ENCODE assay signal across 8 mouse cellular contexts in the genomic region with DNA sequence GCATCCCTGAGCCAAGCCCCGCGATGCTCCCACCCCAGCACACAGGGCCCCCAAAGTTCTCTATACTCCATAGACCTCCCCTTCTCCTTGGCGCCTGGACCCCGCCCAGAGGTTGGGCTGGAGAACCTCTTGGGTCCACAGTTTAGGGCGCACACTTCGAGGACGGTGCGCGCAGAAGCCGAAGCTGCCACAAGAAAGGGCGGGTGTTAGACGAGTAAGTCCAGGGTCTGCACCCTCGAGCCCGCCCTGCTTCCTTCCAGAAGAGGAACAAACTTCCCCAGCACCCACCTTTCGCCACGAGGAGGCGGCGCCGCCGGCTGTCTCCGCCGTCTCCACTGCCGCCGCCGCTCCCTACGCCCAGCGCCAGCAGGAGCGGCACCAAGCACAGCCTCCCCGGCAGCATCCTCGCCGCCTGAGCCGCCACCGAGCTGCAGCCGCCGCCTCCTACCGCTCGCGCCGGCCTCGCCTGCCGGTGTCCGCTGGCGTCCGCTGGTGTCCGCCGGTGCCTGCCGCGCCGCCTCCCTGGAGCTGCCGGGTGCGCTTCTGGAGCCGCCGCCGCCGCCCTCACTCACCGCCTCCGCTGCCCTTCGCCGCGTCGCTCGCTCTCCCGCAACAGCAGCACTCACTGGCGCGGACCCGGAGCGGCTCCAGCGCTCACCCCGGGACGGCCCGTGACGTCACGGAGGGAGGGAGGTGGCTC. TPM values are rescaled to one million over a fixed set of nuclear protein-coding genes. Genes with fewer than 3 reads are reported as not detected.
DNase-seq lines count a peak whose midpoint lies in the region; ATAC-seq and TF ChIP-seq lines count a peak whose summit lies in the region.

A gene (minus strand): TSS at position 609 of the 700 bp plus-strand sequence.

- peak; percentile 33; the same call in 1 of the 2 replicates for TF ChIP-seq CTCF in kidney, postnatal 0 days (IDR thresholded peaks at IDR 0.05; ENCODE audit: low read depth)
- TF ChIP-seq CTCF in liver, adult 2 months (IDR thresholded peaks at IDR 0.05; ENCODE audit: low read depth, low read length): no peak

- peak within 1 kb of the TSS; percentile 67 for H3K9ac ChIP-seq in embryonic facial prominence, embryonic 11.5 days (replicated peaks; ENCODE audit: low read length)
- peak within 1 kb of the TSS; percentile 76 for H3K9ac ChIP-seq in heart, embryonic 13.5 days
- H3K9ac ChIP-seq in kidney, postnatal 0 days (ENCODE audit: low read depth, low read length): peak within 1 kb of the TSS; percentile 40; the same call in 1 of the 2 replicates
- H3K9ac ChIP-seq in liver, adult 2 months (ENCODE audit: low read depth, low read length): peak within 1 kb of the TSS; percentile 41; the same call in 1 of the 2 replicates
- peak within 1 kb of the TSS; percentile 77 for H3K9ac ChIP-seq in neural tube, embryonic 12.5 days

- H3K4me2 ChIP-seq in embryonic facial prominence, embryonic 11.5 days (ENCODE audit: low read depth, low read length): peak within 1 kb of the TSS; percentile 96
- H3K4me2 ChIP-seq in heart, embryonic 13.5 days: peak within 1 kb of the TSS; percentile 97
- peak within 1 kb of the TSS; percentile 96 for H3K4me2 ChIP-seq in kidney, postnatal 0 days (ENCODE audit: low read length)
- H3K4me2 ChIP-seq in neural tube, embryonic 12.5 days (replicated peaks): peak within 1 kb of the TSS; percentile 96

- no peaks in the 10 kb centered on the region for H3K36me3 ChIP-seq in megakaryocyte, embryonic 14.5 days (replicated peaks; ENCODE audit: low read length)
- no peaks in the 10 kb centered on the region for H3K36me3 ChIP-seq in embryonic facial prominence, embryonic 11.5 days (replicated peaks; ENCODE audit: control insufficient read depth, insufficient read depth, low read depth, low read length)
- no peaks in the 10 kb centered on the region for H3K36me3 ChIP-seq in heart, embryonic 13.5 days
- H3K36me3 ChIP-seq in kidney, postnatal 0 days (ENCODE audit: insufficient read depth, low read length): no peaks in the 10 kb centered on the region
- H3K36me3 ChIP-seq in liver, adult 2 months (ENCODE audit: control insufficient read depth, insufficient read depth, low read length): no peaks in the 10 kb centered on the region
- no peaks in the 10 kb centered on the region for H3K36me3 ChIP-seq in neural tube, embryonic 12.5 days

- peaks cover 47% of the 10 kb centered on the region for H3K27me3 ChIP-seq in megakaryocyte, embryonic 14.5 days (replicated peaks)
- peaks cover 10% of the 10 kb centered on the region for H3K27me3 ChIP-seq in embryonic facial prominence, embryonic 11.5 days (ENCODE audit: control insufficient read depth, insufficient read depth, low read length)
- peaks cover 78% of the 10 kb centered on the region for H3K27me3 ChIP-seq in heart, embryonic 13.5 days (replicated peaks)
- H3K27me3 ChIP-seq in kidney, postnatal 0 days (ENCODE audit: insufficient read depth, low read length): peaks cover 23% of the 10 kb centered on the region
- peaks cover 19% of the 10 kb centered on the region for H3K27me3 ChIP-seq in liver, adult 2 months (ENCODE audit: control insufficient read depth, insufficient read depth, low read length)
- peaks cover 11% of the 10 kb centered on the region for H3K27me3 ChIP-seq in neural tube, embryonic 12.5 days (replicated peaks)

- H3K79me2 ChIP-seq in liver, adult 2 months (ENCODE audit: control insufficient read depth, insufficient read depth, low read length): no peaks in the 10 kb centered on the region

- no peak for ATAC-seq in megakaryocyte, adult 5-6 weeks (ENCODE audit: poor library complexity, severe bottlenecking)
- ATAC-seq in embryonic facial prominence, embryonic 11.5 days (replicated peaks; ENCODE audit: insufficient number of reproducible peaks, low FRiP score, low TSS enrichment, low read depth): peak; percentile 82
- no peak; the same call in 1 of the 2 replicates for ATAC-seq in heart, embryonic 13.5 days (ENCODE audit: extremely low read depth, insufficient number of reproducible peaks, low FRiP score, low TSS enrichment)
- ATAC-seq in kidney, postnatal 0 days (replicated peaks; ENCODE audit: low FRiP score, low read depth): peak; percentile 67
- ATAC-seq in neural tube, embryonic 12.5 days (ENCODE audit: low FRiP score, low read depth): peak; percentile 94

- TF ChIP-seq POLR2A in liver, adult 2 months (IDR thresholded peaks at IDR 0.05; ENCODE audit: extremely low read depth, insufficient read depth, low read length): no peak

- peaks cover 16% of the 10 kb centered on the region for H3K4me1 ChIP-seq in megakaryocyte, embryonic 14.5 days
- H3K4me1 ChIP-seq in embryonic facial prominence, embryonic 11.5 days (ENCODE audit: control insufficient read depth, insufficient read depth, low read length): peaks cover 4% of the 10 kb centered on the region; the same call in 1 of the 2 replicates
- H3K4me1 ChIP-seq in heart, embryonic 13.5 days: peaks cover 10% of the 10 kb centered on the region
- peaks cover 9% of the 10 kb centered on the region for H3K4me1 ChIP-seq in kidney, postnatal 0 days (replicated peaks; ENCODE audit: insufficient read depth, low read length)
- H3K4me1 ChIP-seq in liver, adult 2 months (ENCODE audit: control insufficient read depth, insufficient read depth, low read length): no peaks in the 10 kb centered on the region
- H3K4me1 ChIP-seq in neural tube, embryonic 12.5 days: peaks cover 13% of the 10 kb centered on the region

- H3K27ac ChIP-seq in embryonic facial prominence, embryonic 11.5 days (replicated peaks; ENCODE audit: low read depth, low read length): no peak within 1 kb of the TSS
- H3K27ac ChIP-seq in heart, embryonic 13.5 days (replicated peaks): no peak within 1 kb of the TSS
- H3K27ac ChIP-seq in kidney, postnatal 0 days: no peak within 1 kb of the TSS
- H3K27ac ChIP-seq in liver, adult 2 months (replicated peaks; ENCODE audit: insufficient read depth, low read depth, low read length): no peak within 1 kb of the TSS
- H3K27ac ChIP-seq in neural tube, embryonic 12.5 days: 0 out of 2 replicates have a peak within 1 kb of the TSS, but pooled peaks have one; percentile 37

- DNase-seq in embryonic facial prominence, embryonic 11.5 days (ENCODE audit: low spot score): peak; percentile 84
- DNase-seq in kidney, postnatal 0 days (ENCODE audit: low spot score): peak; percentile 64
- peak; percentile 6 for DNase-seq in liver, adult 2 months (ENCODE audit: extremely low read depth, low read depth, low spot score)
- peak; percentile 62 for DNase-seq in yolk sac, embryonic 10.5 days (ENCODE audit: low spot score)

- under 1% methylated on average over 67 of the region's 73 CpGs for WGBS in embryonic facial prominence, embryonic 11.5 days
- under 1% methylated on average over 62 of the region's 73 CpGs for WGBS in heart, embryonic 13.5 days
- WGBS in kidney, postnatal 0 days: 1% methylated on average over 64 of the region's 73 CpGs
- WGBS in liver, adult 2 months: 1% methylated on average over 73 of the region's 73 CpGs
- under 1% methylated on average over 72 of the region's 73 CpGs for WGBS in neural tube, embryonic 12.5 days

- H3K4me3 ChIP-seq in megakaryocyte, embryonic 14.5 days (replicated peaks): peak within 1 kb of the TSS; percentile 87
- H3K4me3 ChIP-seq in embryonic facial prominence, embryonic 11.5 days (ENCODE audit: low read depth, low read length): peak within 1 kb of the TSS; percentile 46
- peak within 1 kb of the TSS; percentile 64 for H3K4me3 ChIP-seq in heart, embryonic 13.5 days
- H3K4me3 ChIP-seq in kidney, postnatal 0 days (replicated peaks; ENCODE audit: low read depth, low read length): peak within 1 kb of the TSS; percentile 53
- H3K4me3 ChIP-seq in liver, adult 2 months (ENCODE audit: insufficient read depth, low read depth, low read length): peak within 1 kb of the TSS; percentile 45; the same call in 1 of the 2 replicates
- peak within 1 kb of the TSS; percentile 69 for H3K4me3 ChIP-seq in neural tube, embryonic 12.5 days

- 0 out of 2 replicates have a peak, but pooled peaks cover 5% of the 10 kb centered on the region for H3K9me3 ChIP-seq in megakaryocyte, embryonic 14.5 days
- H3K9me3 ChIP-seq in embryonic facial prominence, embryonic 11.5 days (replicated peaks; ENCODE audit: control insufficient read depth, low read length): no peaks in the 10 kb centered on the region
- H3K9me3 ChIP-seq in heart, embryonic 13.5 days: 0 out of 2 replicates have a peak, but pooled peaks cover 6% of the 10 kb centered on the region
- H3K9me3 ChIP-seq in kidney, postnatal 0 days (replicated peaks; ENCODE audit: low read length): no peaks in the 10 kb centered on the region
- no peaks in the 10 kb centered on the region for H3K9me3 ChIP-seq in neural tube, embryonic 12.5 days

RNA-seq across cellular contexts. Expression of the gene that starts here (rescaled TPM):
- not detected in 2 replicates for polyA plus RNA-seq in megakaryocyte, embryonic 14.5 days (2012; ENCODE audit: insufficient read depth, low replicate concordance)
- total RNA-seq in megakaryocyte, adult 5-6 weeks (2015): not detected in 2 replicates
- total RNA-seq in megakaryocyte, adult 5-6 weeks (2017): not detected in 2 replicates
- 0.84 and 1.6 TPM in 2 replicates for polyA plus RNA-seq in embryonic facial prominence, embryonic 11.5 days (2014; fragmentation: Nextera tagmentation; extraction: Ambion mirVana)
- polyA plus RNA-seq in heart, embryonic 13.5 days (2015; fragmentation: Nextera tagmentation; extraction: Ambion mirVana): 0.36 and 0.38 TPM in 2 replicates
- 0.77 and 0.91 TPM in 2 replicates for polyA plus RNA-seq in kidney, postnatal 0 days (2015; fragmentation: Nextera tagmentation; extraction: Ambion mirVana)
- total RNA-seq in liver, adult 2 months (2014; rRNA removed): 0.28 and 0.74 TPM in 2 replicates
- 0.31 TPM in 2 replicates for polyA plus RNA-seq in liver, adult 2 months (2012; rRNA removed)
- polyA plus RNA-seq in neural tube, embryonic 12.5 days (2016; fragmentation: Nextera tagmentation; extraction: Ambion mirVana): 11.6 and 13.7 TPM in 2 replicates

Comparison
In these comparisons a context has a peak if more than half of its experiments do, and no peak if none do; other contexts are left out.
1. Peak in DNase-seq, ATAC-seq, H3K4me3 ChIP-seq, H3K9ac ChIP-seq and H3K4me2 ChIP-seq in kidney, postnatal 0 days; RNA of the gene not detected or under 1 TPM.
2. Peak in DNase-seq, H3K4me3 ChIP-seq and H3K9ac ChIP-seq in liver, adult 2 months; RNA of the gene not detected or under 1 TPM.
3. ATAC-seq: peak in embryonic facial prominence, embryonic 11.5 days (single experiment) and neural tube, embryonic 12.5 days (single experiment); none in megakaryocyte, adult 5-6 weeks (single experiment) and heart, embryonic 13.5 days (single experiment).
4. DNase-seq: peak in every context shown above with its lines; median percentile 84 in embryonic facial prominence, embryonic 11.5 days; 64 in kidney, postnatal 0 days; 62 in yolk sac, embryonic 10.5 days; 6 in liver, adult 2 months.
5. Peak in every context shown above with its lines, with median percentiles within 50 percentile points of each other: H3K4me3 ChIP-seq, H3K4me2 ChIP-seq and H3K9ac ChIP-seq.